Mouse (Mus musculus): Measurements from ENCODE around the gene Smim27.
"Not testable (repeated sequence)": the region's sequence is repeated elsewhere in the genome, so short reads cannot be mapped to it uniquely, and the experiment has no call there.

Gene Smim27

GRCm38 (mm10) chr4:40264321-40264720, 5.1 kb upstream of the Smim27 start:
- DNase-seq (ENCODE audit: low read depth) = no peak

DNA sequence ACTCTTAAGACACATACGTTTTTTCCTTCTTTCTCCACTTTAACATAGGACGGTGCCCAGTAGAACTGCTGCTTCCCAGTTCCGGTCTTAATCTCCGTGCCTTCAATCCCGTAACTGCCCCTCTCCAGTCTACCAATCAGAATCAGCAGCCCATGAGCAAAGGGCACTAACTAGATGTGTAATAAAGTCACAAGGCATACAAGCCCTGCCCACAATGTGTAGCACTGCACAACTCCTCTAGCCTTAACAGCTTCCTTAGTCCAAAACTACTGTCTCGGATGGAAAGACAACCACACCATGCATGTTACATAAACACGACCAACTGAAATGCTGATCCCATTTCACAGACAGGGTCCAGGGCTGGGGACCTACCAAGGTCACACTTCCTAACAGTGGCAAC, 1.7 kb upstream of the Smim27 start:
- no peak for DNase-seq (ENCODE audit: low read depth)

GRCm38 (mm10) chr4:40268204-40268813, 1.1 kb upstream of the Smim27 start:
- peak; percentile 65 for DNase-seq (ENCODE audit: low read depth)

DNA sequence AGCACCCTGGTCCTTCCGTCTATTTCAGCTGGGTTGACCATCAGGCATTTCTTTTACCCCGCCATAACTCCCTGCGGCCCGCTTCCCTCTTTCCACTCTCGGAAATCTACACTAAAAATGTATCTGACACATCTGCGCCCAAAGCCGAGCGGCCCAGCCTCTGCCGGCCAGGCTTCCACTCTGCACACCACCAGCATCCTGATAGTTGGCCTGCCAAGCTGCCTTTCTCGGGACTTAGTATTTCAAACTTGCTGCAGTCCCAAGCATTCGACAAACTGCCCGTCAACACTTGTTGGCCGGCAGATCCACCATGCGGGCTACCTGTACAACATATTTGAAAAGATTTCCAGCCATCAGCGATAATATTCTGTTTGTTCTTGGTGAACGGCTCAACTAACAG, 544 bp upstream of the Smim27 start:
- DNase-seq (ENCODE audit: low read depth) = no peak

DNA sequence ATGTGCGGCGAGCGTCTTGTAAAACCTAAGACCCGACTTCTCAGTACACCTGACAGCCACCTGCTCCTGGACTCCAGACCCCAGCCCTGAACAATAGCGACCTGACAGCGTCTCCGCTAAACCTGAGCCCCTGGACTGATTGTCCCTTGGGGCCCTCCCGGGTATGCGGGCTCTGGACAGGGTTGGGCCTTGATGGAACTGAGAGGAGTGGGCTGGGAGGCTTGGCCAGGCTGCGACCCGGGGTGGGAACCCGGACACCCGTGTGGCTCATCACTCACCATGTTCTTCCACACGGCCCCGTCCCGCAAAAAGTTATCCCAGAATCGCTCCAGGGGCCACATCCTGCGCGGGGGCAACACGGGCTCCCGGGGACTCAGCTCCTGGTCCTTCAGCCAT, 9.5 kb downstream of the Smim27 start:
- DNase-seq (ENCODE audit: low read depth) = no peak

DNA sequence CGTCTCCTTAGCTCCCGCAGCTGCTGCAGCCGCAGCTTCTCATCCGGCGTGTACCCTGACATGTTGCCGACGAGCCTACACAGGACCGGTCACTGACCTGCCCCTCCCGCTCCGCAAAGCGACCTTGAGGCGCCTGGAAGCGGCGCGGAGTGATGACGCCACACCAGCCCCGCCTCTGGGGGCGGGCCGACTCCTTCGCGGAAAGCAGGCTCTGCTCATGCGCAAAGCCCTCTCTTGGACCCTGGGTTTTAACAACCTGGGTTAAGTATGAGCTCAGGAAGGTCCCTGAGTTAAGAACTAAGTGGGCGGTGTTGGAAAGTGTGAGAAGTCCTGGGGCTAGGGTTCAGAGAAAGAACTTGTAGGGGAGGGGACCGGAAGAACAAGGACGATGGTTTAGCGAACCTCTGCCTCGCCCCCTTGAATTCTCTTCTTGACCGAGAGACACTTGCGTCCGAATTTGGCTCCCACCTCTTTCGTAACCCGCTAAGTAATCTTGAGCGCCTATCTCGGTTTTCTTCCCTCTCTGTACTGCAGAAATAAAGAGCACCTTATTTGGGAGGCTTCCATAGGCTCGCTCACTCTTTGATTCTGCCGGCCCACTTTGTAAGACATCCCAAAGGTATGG, 10.0 kb downstream of the Smim27 start, which contains the start of gene Ndufb6:
Ndufb6 (minus strand) TSS at position 146 of the 625 bp plus-strand sequence.
- DNase-seq (ENCODE audit: low read depth) = peak; percentile 87

- DNase-seq (ENCODE audit: low read depth) = peak; percentile 54
Measured at GRCm38 (mm10) chr4:40285582-40285981, 16.2 kb downstream of the Smim27 start.

DNA sequence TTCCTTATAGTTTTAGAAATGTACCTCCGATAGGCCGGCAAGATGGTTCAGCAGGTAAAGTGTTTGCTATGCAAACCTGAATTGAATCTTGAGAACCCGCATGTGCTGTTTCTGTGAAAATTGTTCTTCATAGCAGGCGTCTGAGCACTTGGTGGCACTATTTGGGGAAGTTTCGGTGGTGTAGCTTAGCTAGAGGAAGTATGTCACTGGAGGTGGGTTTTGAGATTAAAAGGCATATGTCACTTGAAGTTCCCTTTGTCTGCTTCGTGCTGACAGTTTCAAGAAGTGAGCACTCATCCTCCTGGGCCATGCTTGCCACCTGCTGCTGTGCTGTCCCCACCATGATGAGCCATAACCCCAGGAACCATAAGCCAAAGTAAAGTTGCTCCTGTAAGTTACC, 18.0 kb downstream of the Smim27 start:
- no peak for DNase-seq (ENCODE audit: low read depth)

DNA sequence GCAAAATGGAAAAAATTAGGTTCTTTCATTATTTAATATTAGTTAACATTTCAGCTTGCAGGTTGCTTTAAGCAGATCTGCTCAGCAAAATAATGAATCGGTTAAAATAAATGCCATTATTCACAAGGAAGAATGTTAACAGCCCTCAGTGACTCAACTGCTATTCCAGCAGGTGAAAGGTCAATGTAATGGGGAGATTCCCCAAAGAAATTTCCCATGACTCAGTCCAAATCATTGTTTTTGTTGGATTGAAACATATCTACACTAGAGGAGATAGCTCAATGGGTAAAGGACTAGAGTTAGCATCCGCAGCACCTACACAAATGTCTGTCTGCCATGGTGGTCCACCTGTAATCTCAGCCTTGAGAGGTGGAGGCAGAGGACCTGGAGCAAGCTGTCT, 19.7 kb downstream of the Smim27 start:
- DNase-seq (ENCODE audit: low read depth) = no peak

- DNase-seq (ENCODE audit: low read depth) = not testable (repeated sequence)
Measured at GRCm38 (mm10) chr4:40291511-40291910, 22.1 kb downstream of the Smim27 start.

DNA sequence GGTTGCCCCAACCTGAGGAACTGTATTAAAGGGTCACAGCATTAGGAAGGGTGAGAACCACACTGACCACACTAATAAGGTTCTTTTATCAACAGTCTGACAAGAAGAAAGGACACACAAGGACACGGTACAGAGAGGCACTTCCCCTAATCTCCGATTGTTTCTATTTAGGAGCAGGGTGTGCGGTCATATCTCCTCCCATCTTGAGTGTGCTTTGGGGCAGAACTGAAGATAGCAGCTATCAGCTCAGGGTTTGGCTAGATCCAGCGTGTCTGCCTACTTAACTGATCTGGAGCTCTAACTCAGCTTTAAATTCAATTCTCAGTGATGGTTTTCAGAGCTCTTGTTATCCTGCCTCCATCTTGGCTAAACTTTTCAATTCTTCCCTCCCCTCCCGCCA, 29.8 kb downstream of the Smim27 start:
- DNase-seq (ENCODE audit: low read depth) = no peak

- DNase-seq (ENCODE audit: low read depth) = peak; percentile 70
Measured at GRCm38 (mm10) chr4:40301076-40301789, 31.9 kb downstream of the Smim27 start.

- no peak for DNase-seq (ENCODE audit: low read depth)
Measured at GRCm38 (mm10) chr4:40302445-40303125, 33.2 kb downstream of the Smim27 start.

DNA sequence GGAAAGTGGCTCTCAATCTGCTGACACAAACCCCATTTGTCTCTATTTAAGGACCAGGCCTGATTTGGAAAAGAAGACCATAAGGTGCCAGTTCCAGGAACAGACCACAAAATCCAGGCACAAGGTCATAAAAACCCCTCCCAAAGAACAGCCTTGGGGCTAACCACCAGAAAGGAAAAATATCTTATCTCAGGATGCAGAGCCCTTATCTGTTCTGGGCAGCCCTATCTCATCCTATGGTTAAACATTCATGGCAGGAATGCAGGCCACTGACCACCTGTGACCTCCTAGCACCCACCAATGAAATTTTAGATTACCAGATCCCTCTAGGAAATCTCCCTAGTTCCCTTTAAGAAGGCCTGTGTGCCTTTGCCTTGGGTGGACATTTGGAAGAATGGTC, 40.3 kb downstream of the Smim27 start:
- no peak for DNase-seq (ENCODE audit: low read depth)

- no peak for DNase-seq (ENCODE audit: low read depth)
Measured at GRCm38 (mm10) chr4:40310796-40311383, 41.5 kb downstream of the Smim27 start.

DNA sequence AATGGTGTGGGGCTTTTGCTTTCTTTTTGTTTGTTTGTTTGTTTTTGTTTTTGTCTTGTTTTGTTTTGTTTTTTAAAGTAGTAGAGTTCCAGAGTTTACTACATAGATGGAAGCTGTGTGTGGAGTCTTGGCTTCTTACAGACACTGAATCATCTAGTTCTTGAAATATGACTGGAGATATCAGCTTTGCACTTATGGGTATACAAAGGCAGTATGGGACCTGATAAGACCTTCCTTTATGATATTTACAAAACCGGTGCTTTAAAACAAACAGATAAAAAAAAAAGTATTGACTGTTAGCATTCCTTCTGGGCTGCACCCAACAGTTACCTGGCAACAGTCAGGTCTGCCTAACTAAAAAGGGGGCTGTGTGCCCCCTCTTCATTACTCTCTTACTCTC, 42.8 kb downstream of the Smim27 start:
- DNase-seq (ENCODE audit: low read depth) = no peak

DNA sequence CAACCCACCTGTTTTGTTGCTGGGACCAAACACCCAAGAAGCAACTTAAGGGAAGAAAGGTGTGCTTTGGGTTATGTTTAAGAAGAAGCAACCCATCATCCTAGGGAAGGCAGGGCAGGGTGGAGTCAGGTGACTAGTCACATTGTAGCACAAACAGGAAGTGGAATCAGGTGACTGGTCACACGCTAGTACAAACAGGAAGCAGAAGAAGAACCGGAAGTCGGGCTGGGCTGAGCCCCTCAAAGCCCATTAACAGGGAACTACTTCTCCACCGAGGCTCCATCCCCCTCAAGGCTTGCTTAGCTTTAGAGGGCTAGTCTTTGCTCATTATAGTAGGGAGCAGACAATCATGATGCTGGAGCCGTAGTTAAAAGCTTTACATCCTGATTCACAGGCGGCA, 43.6 kb downstream of the Smim27 start:
- DNase-seq (ENCODE audit: low read depth) = no peak

DNA sequence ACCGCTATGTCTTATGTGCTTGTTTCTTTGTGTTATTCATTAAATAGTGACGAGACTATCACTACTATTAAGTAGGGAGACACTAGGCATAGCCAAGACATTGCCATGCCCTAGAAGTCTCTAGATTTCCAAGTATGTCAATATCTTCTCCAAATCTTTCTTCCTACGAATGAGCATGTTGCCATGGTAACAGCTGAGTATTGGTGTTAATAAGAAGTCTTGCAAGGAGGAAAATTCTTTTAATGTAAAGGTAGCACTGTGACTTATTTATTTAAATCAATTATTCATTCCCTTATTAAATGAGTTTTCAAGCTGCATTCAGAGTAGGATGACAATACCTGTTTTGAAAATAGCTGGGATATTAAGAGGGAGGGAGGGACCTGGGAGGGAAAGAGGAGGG, 48.0 kb downstream of the Smim27 start:
- DNase-seq (ENCODE audit: low read depth) = no peak
